Mouse (Mus musculus) left cerebral cortex, postnatal 14 days (tissue): ENCODE results near the gene Tmem253. TPM values are rescaled to one million over a fixed set of nuclear protein-coding genes. Genes with fewer than 3 reads are reported as not detected.

Source experiments
- DNase-seq, 2 experiments: peaks; one replicate each; pipeline ENCODE4 v3.0.0; 2021 to 2022; ENCODE audit warnings: low spot score in 2 of 2, mixed read lengths in 1 of 2
- intact Hi-C: fragments of 180-260 bp; cut with DNase I; formaldehyde crosslinking; loops from one replicate; pipeline ENCODE4 v1.15.1; 2025
- long read RNA-seq, 2 experiments: library from polyadenylated mRNA; stranded (forward); transcript quantifications; one replicate each; pipeline ENCODE4 v2.0.0; 2021
- total RNA-seq, 2 experiments: library from RNA; stranded (reverse); gene quantifications; 2 replicates each; pipeline ENCODE4 v1.2.3; 2021

Gene Tmem253
- total RNA-seq, result under 1 TPM; 0.36 to 0.77 TPM
- long read RNA-seq, experiment 1, partial matches to known transcripts, result 0 of 1 reads
- long read RNA-seq, experiment 1, other reads (novel, unspliced or antisense), result 1 of 1 reads
- long read RNA-seq, experiment 2, partial matches to known transcripts, result 0 of 1 reads
- long read RNA-seq, experiment 2, other reads (novel, unspliced or antisense), result 1 of 1 reads

DNA sequence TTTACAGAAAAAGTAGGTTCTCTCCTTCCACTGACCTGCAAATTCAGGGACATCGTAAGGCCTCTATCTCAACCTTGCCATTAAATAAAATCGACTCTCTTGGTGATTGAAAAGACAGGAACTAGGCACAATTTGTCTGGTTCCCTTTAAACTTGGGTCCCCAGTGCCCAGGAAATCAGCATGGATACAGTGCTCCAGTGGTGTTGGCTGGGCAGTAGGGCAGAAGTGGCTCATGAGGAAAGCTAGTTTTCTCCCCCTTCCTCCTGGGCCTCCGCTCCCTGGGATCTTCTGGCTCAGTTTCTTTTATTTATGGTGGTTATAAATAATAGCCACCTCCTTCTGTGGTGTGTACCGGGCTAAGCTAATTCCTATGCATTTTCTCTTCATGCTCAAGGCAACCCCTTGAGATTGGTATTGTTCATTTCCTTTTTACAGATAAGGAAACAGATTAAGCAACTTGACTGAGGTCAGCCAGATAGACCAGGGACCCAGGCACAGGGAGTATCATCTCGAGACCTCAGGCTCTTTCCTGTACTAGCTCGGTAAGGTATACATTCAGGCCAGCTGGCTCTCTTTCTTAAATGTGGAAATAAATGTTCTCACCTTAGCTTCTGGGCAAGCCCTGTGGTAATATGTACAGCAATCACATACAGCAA, at the start of gene Tmem253:
Gene Tmem253 (plus strand): TSS at position 214 of the 656 bp plus-strand sequence.
- intact Hi-C loops, result no loop called here
- DNase-seq, result no peak

DNA sequence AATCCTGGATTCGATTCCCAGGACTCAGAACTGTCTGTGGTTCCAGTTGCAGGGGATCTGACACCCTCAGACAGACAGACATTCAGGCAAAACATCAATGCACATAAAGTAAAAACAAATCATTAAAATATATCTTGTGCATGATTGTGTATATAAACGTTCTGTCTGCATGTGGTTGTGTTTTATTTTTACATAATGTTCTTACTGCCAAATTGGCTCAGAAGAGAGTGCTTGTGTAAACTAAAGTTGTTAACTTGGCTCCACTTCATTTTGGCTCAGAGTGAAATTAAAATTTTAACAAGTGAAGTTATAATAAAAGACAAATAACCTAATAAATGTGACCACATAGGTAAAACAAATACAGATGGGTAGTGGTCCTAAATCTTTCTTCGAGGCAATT, 48.1 kb upstream of the Tmem253 start:
- DNase-seq, result no peak
- intact Hi-C loops, result no loop called here

DNA sequence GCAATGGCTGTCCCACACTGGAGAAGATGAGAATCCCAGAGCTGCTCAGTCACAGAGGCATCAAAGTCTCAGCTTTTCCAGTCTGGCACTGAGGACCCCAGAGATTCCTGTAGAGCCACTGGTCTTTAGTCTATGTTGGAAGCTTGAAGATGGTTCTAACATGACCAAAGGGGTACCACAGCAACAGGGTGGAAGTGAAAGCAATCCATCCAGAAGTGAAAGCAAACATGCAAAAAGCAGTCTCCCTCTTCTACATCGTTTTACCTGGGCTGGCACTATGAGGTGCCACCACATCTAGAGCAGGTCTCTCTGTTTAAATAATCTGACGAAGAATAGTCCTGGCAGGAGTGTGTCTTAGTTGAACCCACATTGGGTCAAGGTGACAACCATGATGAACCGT, 36.2 kb upstream of the Tmem253 start:
- intact Hi-C loops, result no loop called here
- no peak for DNase-seq

DNA sequence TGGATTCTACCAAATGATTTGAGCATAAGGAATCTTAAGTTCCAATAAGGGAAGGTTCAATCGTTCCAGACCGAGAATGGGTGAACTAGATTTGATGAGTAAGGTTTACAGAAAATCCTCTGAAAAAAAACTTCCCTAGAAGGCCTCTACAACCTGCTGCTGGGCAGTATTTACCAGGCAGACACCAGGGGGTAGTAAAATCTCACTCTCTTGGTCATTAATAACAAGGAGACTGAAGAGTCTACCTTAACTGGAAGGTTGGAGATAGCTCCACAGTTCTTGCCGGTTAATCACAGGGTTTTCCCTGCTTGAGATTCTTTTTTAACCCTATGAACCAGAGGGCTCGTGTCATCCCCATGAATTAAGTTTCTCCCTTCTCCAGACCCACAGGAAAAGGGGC, 32.2 kb upstream of the Tmem253 start:
- intact Hi-C loops, result no loop called here
- no peak for DNase-seq

DNA sequence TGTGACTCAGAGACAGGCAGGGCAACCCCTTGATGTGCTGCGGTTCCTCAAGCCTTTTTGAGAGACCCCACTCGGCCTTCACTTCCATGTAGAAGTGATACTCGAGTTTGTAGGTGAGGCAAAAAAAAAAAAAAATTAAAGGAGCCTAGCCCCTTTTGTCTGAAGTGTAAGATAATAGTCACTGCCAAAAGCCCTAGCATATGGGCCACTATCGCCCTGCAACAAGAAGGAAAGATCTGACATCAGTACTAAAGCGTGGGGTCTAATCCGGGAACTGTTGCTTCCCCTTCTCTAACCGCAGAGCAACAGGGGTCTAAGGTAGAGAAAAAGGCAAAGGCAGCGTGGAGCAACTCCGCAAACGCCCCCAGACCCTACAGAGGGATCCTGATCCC, 31.6 kb upstream of the Tmem253 start:
- no peak for DNase-seq
- intact Hi-C loops, result no loop called here

DNA sequence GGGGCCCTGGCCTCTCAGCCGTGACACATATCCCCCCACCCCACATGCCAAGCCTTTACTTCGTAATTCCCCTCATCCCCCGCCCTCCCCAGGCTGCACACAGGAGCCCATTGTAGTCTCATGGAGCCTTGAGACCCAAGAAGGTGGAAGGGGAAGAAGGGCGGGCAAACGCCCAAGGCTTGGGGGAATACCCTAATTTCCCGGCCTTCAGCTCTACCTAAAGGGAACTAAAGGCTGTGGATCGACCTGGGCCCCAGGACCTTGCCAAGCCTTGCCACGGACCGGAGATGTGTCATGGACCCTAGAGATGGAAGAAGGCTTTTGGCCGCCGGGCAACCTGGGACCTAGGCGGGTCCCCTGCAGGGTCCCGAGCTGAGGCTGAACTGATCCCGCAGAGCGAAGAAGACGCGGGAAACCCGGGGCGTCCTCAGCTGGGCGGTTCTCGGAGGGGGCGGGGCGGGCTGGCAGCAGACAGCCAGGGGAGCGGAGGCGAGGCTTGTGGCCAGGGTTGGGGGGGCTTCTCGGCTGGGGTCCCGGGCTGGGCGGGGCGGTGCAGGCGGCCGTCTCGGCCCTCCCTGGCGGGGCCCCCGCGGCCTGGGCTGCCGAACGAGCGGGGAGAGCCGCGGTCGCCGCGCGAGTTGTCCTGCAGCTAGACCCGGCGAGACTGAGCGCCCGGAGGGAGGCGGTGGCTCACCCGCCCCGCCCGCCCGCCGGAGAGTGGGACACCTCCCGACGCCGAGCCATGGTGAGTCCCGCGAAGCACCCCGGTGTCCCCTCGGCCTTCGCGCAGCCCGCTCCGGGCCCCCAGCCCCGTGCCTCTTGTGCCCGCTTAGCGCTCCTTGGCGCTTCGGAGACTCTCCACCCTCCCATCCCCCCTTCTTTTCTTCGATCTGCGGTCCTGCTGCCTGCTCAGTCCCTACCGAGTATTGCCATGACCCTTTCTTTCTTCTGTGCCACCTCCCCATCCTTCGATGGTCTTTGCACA, 30.9 kb upstream of the Tmem253 start, which contains the start of gene Arhgef40:
Gene Arhgef40 (plus strand): TSS at position 473 of the 985 bp plus-strand sequence.
- DNase-seq, result peak; percentile 52 to 67
- intact Hi-C loops, result loop anchor here (5.0 kb wide), 1 partner anchor 52 kb away; no protein-coding TSS in a partner anchor

DNA sequence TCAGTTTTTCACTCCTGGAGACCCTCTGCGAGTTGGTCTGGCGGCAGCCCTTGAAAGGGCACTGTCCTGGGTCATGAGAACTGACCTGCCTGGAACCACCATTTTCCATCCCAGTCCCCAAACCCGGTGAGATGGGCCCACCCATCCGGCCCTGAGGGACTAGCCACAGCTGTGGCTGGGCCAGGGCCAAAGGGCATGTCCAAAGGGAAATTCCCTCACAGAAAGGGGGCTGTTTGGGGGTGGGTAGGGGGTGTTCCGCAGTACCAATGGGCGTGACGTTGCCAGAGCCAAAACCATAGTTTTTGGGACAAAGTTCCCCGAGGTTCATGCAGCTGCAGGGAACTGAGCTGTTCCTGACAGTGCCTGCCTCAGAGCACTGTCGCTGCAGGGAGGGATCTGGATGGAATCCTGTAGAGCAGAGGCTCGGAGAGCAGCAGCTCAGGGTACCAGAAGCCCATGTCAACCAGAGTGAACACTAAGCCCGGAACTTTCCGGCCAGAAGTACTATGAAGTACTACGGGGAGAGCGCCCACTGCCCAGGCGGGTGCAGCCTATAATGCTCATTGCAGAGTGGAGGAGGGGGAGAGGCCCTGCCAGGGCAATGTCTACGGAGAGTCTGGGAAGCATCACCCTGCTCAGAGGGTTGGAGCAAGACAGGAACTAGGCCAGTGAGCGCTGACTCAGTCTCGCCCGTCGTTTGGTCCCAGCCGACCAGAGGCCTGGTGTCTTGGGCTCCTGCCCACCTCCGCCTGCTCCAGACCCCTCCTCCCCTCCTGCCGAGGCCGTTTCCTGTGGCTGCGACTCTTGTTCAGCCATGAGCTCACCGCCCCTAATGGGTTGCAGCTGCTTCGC, 29.9 kb upstream of the Tmem253 start:
- intact Hi-C loops, result loop anchor here (5.0 kb wide), 1 partner anchor 53 kb away; no protein-coding TSS in a partner anchor
- peak; percentile 74 to 76 for DNase-seq

DNA sequence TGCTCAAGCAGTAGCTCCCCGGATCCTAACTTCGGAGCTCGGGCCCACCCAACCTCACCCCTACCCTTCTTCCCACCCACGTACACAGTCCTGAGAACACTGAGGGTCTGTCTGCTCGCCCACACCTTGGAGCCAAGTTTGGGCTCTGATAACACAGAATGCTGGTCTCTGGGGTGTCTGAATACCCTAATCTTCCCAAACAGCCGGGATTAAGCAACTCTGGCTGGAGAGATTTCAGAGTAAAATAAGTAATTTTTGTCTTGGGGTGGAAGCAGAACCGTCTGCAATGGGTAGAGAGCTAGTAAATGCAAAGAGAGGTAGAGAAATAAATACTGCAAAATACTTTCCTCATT, 29.3 kb upstream of the Tmem253 start:
- DNase-seq, result no peak
- intact Hi-C loops, result loop anchor here (5.0 kb wide), 1 partner anchor 54 kb away; no protein-coding TSS in a partner anchor

DNA sequence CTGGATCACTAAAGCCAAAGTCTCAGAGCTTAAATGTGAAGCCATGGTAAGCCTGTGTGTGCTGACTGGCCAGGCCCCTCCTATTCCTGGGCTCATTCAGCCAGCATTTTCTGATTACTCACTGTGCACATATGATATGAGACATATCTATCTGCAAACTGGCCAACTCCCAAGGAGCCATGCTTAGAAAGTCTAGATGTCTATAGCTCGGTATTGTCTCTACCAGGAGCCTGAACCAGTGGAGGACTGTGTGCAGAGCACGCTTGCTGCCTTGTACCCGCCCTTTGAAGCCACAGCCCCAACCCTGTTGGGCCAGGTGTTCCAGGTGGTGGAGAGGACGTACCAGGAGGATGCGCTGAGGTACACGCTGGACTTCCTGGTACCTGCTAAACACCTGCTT, 28.3 kb upstream of the Tmem253 start:
- no peak for DNase-seq
- intact Hi-C loops, result loop anchor here (5.0 kb wide), 1 partner anchor 55 kb away; no protein-coding TSS in a partner anchor

DNA sequence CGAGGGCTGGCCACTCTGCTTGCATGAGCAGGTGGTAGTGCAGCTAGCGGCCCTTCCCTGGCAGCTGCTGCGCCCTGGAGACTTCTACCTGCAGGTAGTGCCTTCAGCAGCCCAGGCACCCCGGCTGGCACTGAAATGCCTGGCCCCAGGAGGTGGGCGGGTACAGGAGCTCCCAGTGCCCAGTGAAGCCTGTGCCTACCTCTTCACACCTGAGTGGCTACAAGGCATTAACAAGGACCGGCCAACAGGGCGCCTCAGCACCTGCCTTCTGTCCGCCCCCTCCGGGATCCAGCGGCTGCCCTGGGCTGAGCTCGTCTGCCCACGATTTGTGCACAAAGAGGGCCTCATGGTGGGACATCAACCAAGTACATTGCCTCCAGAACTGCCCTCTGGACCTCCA, 26.7 kb upstream of the Tmem253 start:
- intact Hi-C loops, result loop anchor here (5.0 kb wide), 1 partner anchor 56 kb away; no protein-coding TSS in a partner anchor

DNA sequence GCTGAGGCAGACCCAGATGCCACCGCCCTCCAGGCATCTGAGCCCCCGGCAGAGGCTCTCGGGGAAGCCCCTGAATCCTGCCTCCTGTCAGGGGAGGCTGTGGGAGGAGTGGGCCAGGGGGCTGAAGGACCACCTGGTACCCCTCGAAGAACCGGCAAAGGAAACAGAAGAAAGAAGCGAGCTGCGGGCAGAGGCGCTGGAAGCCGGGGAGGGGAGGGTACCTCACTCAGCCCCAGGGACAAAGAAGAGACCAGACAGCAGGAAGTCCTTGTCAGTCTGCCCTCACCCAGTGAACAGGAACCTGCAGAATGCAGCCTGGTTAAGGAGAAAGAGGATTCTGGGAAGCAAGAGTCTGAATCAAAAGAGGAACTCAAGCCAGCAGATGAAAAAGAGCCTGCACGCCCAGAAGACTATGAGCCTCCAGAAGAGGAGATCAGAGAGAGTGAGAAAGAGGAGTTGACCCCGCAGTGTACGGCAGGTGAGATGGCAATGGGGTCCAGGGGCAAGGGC, 25.9 kb upstream of the Tmem253 start:
- no peak for DNase-seq
- intact Hi-C loops, result loop anchor here (5.0 kb wide), 1 partner anchor 57 kb away; no protein-coding TSS in a partner anchor

More for the DNA sequence above, 26.7 kb upstream of the Tmem253 start:
- no peak for DNase-seq

DNA sequence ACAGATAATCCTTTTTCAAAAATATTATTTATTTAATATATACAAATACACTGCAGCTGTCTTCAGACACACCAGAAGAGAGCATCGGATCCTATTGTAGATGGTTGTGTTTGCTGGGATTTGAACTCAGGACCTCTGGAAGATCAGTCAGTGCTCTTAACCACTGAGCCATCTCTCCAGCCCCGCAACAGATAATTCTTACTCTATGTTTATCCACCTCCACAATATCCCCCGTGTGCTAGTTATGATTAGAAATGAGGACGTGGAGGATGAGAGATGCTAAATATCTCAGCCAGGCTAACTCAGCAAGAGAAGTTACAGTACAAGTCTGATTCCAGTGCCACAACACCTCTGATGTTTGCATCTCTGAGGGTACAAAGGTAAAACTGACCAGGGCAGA, 21.0 kb upstream of the Tmem253 start:
- intact Hi-C loops, result no loop called here
- DNase-seq, result no peak

DNA sequence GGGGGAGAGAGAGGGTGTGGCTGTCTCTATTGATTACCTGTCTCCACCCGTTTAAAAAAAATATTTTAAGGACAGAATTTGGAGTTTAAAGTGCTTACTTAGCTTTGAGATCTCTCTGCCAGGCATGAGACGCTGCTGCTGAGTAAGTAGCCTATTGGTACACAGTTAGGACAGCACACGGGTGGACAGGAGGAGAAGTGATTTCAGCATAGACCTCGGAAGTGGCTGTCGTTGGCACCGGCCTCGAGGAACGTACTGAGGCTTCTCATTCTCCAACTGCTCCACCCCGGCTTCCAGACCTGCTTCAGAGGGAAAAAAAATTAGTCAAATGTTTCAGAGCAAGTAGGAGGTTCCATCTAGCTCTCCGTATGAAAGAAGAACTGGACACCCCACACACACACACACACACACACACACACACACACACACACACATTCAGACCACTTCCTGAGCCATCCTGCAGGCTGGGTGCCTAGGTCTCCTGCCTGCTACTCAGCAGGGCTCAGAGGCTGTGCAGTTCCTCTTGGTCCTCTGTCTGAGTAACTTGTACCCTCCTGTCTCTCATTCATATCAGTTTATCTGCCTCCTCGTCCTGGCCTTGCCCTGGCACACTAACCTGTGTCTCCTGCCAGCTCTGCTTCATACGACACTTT, 20.1 kb upstream of the Tmem253 start:
- DNase-seq, result peak in 1 of 2 experiments; percentile 11
- intact Hi-C loops, result no loop called here

DNA sequence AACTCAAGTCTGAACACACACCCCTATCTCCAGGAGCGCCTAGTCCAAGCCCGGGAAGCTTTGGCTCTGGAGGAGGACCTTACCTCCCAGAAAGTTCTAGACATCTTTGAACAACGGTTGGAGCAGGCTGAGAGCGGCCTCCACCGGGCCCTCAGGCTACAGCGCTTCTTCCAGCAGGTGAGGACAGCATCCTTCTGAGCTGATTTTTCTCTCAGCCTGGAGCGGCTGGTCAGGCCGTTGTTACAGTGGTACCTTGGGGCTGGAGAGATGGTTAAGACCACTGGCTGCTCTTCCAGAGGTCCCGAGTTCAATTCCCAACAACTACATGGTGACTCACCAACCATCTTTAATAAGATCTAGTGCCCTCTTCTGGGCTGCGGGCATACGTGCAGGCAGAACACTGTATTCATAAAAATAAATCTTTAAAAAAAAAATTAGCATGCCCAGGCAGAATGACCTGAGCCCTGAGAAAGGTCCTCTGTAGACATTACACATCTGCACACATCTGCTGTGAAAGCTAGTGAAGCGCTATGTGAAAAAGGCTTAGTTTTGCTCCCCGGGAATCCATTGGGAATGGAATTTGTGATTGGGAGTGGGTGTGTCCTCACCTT, 19.1 kb upstream of the Tmem253 start:
- DNase-seq, result peak in 1 of 2 experiments; percentile 2
- intact Hi-C loops, result no loop called here

DNA sequence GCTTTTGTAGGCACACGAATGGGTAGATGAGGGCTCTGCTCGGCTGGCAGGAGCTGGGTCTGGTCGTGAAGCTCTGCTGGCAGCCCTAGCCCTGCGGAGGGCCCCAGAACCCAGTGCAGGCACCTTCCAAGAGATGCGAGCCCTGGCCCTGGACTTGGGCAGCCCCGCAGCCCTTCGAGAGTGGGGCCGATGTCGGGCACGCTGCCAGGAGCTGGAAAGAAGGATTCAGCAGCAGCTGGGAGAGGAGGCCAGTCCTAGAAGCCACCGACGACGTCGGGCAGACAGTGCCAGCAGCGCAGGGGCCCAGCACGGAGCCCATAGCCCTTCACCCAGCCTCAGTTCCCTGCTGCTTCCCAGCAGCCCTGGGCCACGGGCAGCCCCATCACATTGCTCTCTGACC, 18.6 kb upstream of the Tmem253 start:
- DNase-seq, result peak in 1 of 2 experiments; percentile 15
- intact Hi-C loops, result no loop called here

DNA sequence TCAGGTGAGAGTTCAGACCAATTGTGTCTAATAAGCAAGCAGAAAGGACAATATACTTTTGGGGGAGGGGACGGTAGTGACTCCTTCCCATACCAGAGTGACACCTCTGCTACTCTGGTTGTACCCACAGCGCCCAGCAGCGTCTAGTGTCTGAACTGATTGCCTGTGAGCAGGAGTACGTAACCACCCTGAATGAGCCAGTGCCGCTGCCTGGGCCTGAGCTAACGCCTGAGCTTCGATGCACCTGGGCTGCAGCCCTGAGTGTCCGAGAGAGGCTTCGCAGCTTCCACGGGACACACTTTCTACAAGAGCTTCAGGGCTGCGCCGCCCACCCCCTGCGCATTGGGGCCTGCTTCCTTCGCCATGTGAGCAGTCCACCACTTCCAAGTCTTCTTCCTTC, 18.0 kb upstream of the Tmem253 start:
- intact Hi-C loops, result no loop called here
- no peak for DNase-seq

DNA sequence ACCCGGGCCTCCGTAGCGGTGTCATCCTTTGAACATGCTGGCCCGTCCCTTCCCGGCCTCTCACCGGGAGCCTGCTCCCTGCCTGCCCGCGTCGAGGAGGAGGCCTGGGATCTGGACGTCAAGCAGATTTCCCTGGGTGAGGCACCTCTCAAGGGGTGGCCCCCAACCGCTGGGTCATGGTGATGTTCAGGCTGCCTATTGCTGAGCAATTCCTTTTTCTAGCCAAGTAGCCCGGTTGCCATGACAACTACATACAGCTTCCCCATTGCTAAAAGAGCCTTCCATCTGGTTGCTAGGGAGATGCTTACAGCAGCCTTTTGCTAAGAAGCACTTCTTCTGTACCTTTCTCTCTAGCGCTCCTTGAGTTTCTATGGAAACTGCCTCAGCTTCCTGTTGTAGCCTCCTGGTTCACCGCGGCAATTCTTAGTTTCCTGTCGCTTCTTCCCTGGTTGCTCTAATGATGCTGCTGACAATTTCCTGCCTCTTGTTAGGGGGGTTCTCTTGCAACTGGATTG, 11.4 kb upstream of the Tmem253 start:
- intact Hi-C loops, result no loop called here
- peak; percentile 82 to 96 for DNase-seq

DNA sequence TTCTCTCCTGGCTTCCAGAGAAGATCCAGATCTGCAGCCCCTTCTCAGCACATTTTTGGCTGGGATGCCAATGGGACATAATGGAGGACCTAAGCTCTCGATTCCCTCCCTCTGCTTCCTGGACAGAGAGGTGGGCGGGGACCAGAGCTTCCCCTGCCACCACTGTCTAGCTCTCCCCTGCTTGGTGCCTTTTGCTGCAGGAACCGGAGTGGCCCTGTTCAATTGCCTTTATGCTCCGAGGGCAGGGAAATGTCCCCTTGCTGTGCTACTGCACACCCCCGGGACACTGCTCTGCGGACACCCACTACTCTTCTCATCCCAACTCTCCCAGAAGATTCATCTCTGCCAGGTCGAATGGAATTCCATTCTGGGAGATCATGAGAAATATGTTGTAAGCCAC, 10.3 kb upstream of the Tmem253 start:
- DNase-seq, result no peak
- intact Hi-C loops, result loop anchor here (5.0 kb wide), 1 partner anchor 103 kb away; no protein-coding TSS in a partner anchor
